In genomic region chr11:95411453-95412013, GRCm38 (mm10) we compare ENCODE assay signal across 17 mouse cellular contexts. TPM values are rescaled to one million over a fixed set of nuclear protein-coding genes. Genes with fewer than 3 reads are reported as not detected.
A peak's percentile ranks its signal among the peaks of the same experiment; 100 is the strongest.
DNase-seq lines count a peak whose midpoint lies in the region; ATAC-seq lines count a peak whose summit lies in the region.
"Had no signal": no experiment of that assay in that cellular context is flagged by ENCODE, and none has a peak within 500 bp of the region (broad histone marks: within the 10 kb centered on the region; RNA-seq: fewer than 3 reads in every experiment).

No protein-coding gene starts in this region.

- H3K4me3 ChIP-seq in embryonic facial prominence, embryonic 12.5 days: no peak overlapping the region
- H3K4me3 ChIP-seq in embryonic facial prominence, embryonic 10.5 days: no peak overlapping the region
- no peak overlapping the region for H3K4me3 ChIP-seq in intestine, embryonic 14.5 days (ENCODE audit: low read depth, low read length)
- H3K4me3 ChIP-seq in intestine, embryonic 16.5 days (ENCODE audit: low read length): no peak overlapping the region
- no peak overlapping the region for H3K4me3 ChIP-seq in macrophage (ENCODE audit: inconsistent target)
- H3K4me3 ChIP-seq: heart, embryonic 13.5 days; left cerebral cortex, adult 2 months; neural tube, embryonic 13.5 days had no signal

- H3K79me2 ChIP-seq in macrophage (ENCODE audit: inconsistent target): peaks cover 11% of the 10 kb centered on the region

- H3K36me3 ChIP-seq in embryonic facial prominence, embryonic 12.5 days: no peaks in the 10 kb centered on the region
- H3K36me3 ChIP-seq in embryonic facial prominence, embryonic 10.5 days (replicated peaks): no peaks in the 10 kb centered on the region
- no peaks in the 10 kb centered on the region for H3K36me3 ChIP-seq in intestine, embryonic 14.5 days (ENCODE audit: control insufficient read depth, insufficient read depth, low read length)
- H3K36me3 ChIP-seq in intestine, embryonic 16.5 days (ENCODE audit: control insufficient read depth, insufficient read depth, low read length): no peaks in the 10 kb centered on the region
- H3K36me3 ChIP-seq in macrophage (ENCODE audit: inconsistent target): no peaks in the 10 kb centered on the region
- H3K36me3 ChIP-seq: heart, embryonic 13.5 days; neural tube, embryonic 13.5 days had no signal

- H3K9me3 ChIP-seq in embryonic facial prominence, embryonic 12.5 days: no peaks in the 10 kb centered on the region
- H3K9me3 ChIP-seq in embryonic facial prominence, embryonic 10.5 days: no peaks in the 10 kb centered on the region
- no peaks in the 10 kb centered on the region for H3K9me3 ChIP-seq in intestine, embryonic 14.5 days (ENCODE audit: control insufficient read depth, low read length)
- no peaks in the 10 kb centered on the region for H3K9me3 ChIP-seq in intestine, embryonic 16.5 days (ENCODE audit: control insufficient read depth, low read length)
- H3K9me3 ChIP-seq: heart, embryonic 13.5 days; neural tube, embryonic 13.5 days had no signal

- H3K4me2 ChIP-seq in embryonic facial prominence, embryonic 12.5 days (replicated peaks): no peak overlapping the region
- H3K4me2 ChIP-seq in intestine, embryonic 14.5 days (ENCODE audit: low read length): no peak overlapping the region
- no peak overlapping the region for H3K4me2 ChIP-seq in intestine, embryonic 16.5 days (ENCODE audit: low read depth, low read length)
- H3K4me2 ChIP-seq: heart, embryonic 13.5 days; neural tube, embryonic 13.5 days had no signal

- no peak for DNase-seq in embryonic facial prominence, embryonic 10.5 days (ENCODE audit: low spot score)
- DNase-seq in intestine, embryonic 14.5 days (ENCODE audit: low spot score): peak; percentile 42
- peak; percentile 57 for DNase-seq in Muller cell, postnatal 12 days (ENCODE audit: inconsistent ontology term)
- DNase-seq: adrenal gland, postnatal 14 days; gastrocnemius, postnatal 14 days; liver; lung, adult 2 months; spleen, adult 18-20 months; thymus, postnatal 36 days had no signal

- peaks cover 3% of the 10 kb centered on the region; the same call in 1 of the 2 replicates for H3K27me3 ChIP-seq in embryonic facial prominence, embryonic 12.5 days
- H3K27me3 ChIP-seq in embryonic facial prominence, embryonic 10.5 days (replicated peaks; ENCODE audit: low read depth, poor library complexity, severe bottlenecking): peaks cover 13% of the 10 kb centered on the region
- no peaks in the 10 kb centered on the region for H3K27me3 ChIP-seq in intestine, embryonic 14.5 days (replicated peaks; ENCODE audit: control insufficient read depth, insufficient read depth, low read length)
- H3K27me3 ChIP-seq in intestine, embryonic 16.5 days (replicated peaks; ENCODE audit: control insufficient read depth, insufficient read depth, low read length): 0 out of 2 replicates have a peak, but pooled peaks cover 2% of the 10 kb centered on the region
- H3K27me3 ChIP-seq: heart, embryonic 13.5 days; neural tube, embryonic 13.5 days had no signal

- ATAC-seq in embryonic facial prominence, embryonic 12.5 days (ENCODE audit: insufficient number of reproducible peaks, insufficient read depth, low FRiP score, low TSS enrichment): no peak
- ATAC-seq in intestine, embryonic 14.5 days (replicated peaks; ENCODE audit: low FRiP score, low TSS enrichment, low read depth): no peak
- no peak for ATAC-seq in intestine, embryonic 16.5 days
- ATAC-seq in megakaryocyte progenitor cell, adult 5-6 weeks (replicated peaks; ENCODE audit: poor library complexity): no peak
- no peak for ATAC-seq in granulocyte monocyte progenitor cell, adult 5-6 weeks (replicated peaks; ENCODE audit: poor library complexity, severe bottlenecking)

- peaks cover 22% of the 10 kb centered on the region for H3K4me1 ChIP-seq in embryonic facial prominence, embryonic 12.5 days
- H3K4me1 ChIP-seq in embryonic facial prominence, embryonic 10.5 days: peaks cover 25% of the 10 kb centered on the region
- H3K4me1 ChIP-seq in intestine, embryonic 14.5 days (replicated peaks; ENCODE audit: control insufficient read depth, insufficient read depth, low read length): peaks cover 10% of the 10 kb centered on the region
- H3K4me1 ChIP-seq in intestine, embryonic 16.5 days (ENCODE audit: control insufficient read depth, insufficient read depth, low read length): peaks cover 9% of the 10 kb centered on the region

- H3K9ac ChIP-seq in embryonic facial prominence, embryonic 12.5 days: no peak overlapping the region
- no peak overlapping the region for H3K9ac ChIP-seq in intestine, embryonic 14.5 days (ENCODE audit: low read length)
- H3K9ac ChIP-seq in intestine, embryonic 16.5 days (ENCODE audit: low read depth, low read length): no peak overlapping the region
- H3K9ac ChIP-seq: heart, embryonic 13.5 days; neural tube, embryonic 13.5 days had no signal

- WGBS in embryonic facial prominence, embryonic 12.5 days: 35% methylated on average over 6 of the region's 6 CpGs
- 62% methylated on average over 6 of the region's 6 CpGs for WGBS in embryonic facial prominence, embryonic 10.5 days
- WGBS in intestine, embryonic 14.5 days: 75% methylated on average over 6 of the region's 6 CpGs
- 64% methylated on average over 6 of the region's 6 CpGs for WGBS in intestine, embryonic 16.5 days
- WGBS in macrophage (ENCODE audit: missing documents): 34% methylated on average over 6 of the region's 6 CpGs

- peak overlapping the region; percentile 50 for H3K27ac ChIP-seq in embryonic facial prominence, embryonic 12.5 days
- no peak overlapping the region for H3K27ac ChIP-seq in embryonic facial prominence, embryonic 10.5 days (replicated peaks)
- H3K27ac ChIP-seq in intestine, embryonic 14.5 days (ENCODE audit: low read depth): no peak overlapping the region
- H3K27ac ChIP-seq in intestine, embryonic 16.5 days (ENCODE audit: low read length): no peak overlapping the region
- peak overlapping the region; percentile 34; the same call in 1 of the 2 replicates for H3K27ac ChIP-seq in macrophage
- H3K27ac ChIP-seq: heart, embryonic 13.5 days; left cerebral cortex, adult 2 months; neural tube, embryonic 13.5 days had no signal

RNA-seq across cellular contexts. Expression of gene Spop, which starts 2.3 kb away (rescaled TPM):
- 158 and 169 TPM in 2 replicates for polyA plus RNA-seq in embryonic facial prominence, embryonic 12.5 days (2016; fragmentation: Nextera tagmentation; extraction: Ambion mirVana)
- 135 TPM in 2 replicates for polyA plus RNA-seq in embryonic facial prominence, embryonic 10.5 days (2016; fragmentation: Nextera tagmentation; extraction: Ambion mirVana)
- polyA plus RNA-seq in intestine, embryonic 14.5 days (2014; fragmentation: Nextera tagmentation; extraction: Ambion mirVana): 95.5 and 105 TPM in 2 replicates
- 104 and 127 TPM in 2 replicates for polyA plus RNA-seq in intestine, embryonic 16.5 days (2015; fragmentation: Nextera tagmentation; extraction: Ambion mirVana)
- 10 to 100 TPM; 45.3 to 93.7 (median 74.0) TPM for total RNA-seq in macrophage (2018; cell fraction: chromatin; rRNA removed)
- total RNA-seq in macrophage (2018; cell fraction: cytosol; rRNA removed): 100 to 1,000 TPM in 3 of 26 experiments, 10 to 100 TPM in 23; 70.3 to 106 (median 85.7) TPM
- 100 to 1,000 TPM in 1 of 26 experiments, 10 to 100 TPM in 25; 48.9 to 106 (median 80.9) TPM for total RNA-seq in macrophage (2018; cell fraction: nucleus; rRNA removed)
- 73.4 to 91.8 TPM (median 81.3 TPM) in 3 replicates for polyA plus RNA-seq in macrophage (2018)
- 88.9 and 102 TPM in 2 replicates for total RNA-seq in megakaryocyte progenitor cell, adult 5-6 weeks (2015)
- total RNA-seq in megakaryocyte progenitor cell, adult 5-6 weeks (2017): 60.2 and 63.3 TPM in 2 replicates
- 80.9 and 94.8 TPM in 2 replicates for total RNA-seq in granulocyte monocyte progenitor cell, adult 5-6 weeks (2014; fragmentation: Nextera tagmentation)
- total RNA-seq in granulocyte monocyte progenitor cell, adult 5-6 weeks (2017): 65.8 and 70.6 TPM in 2 replicates

RNA-seq across cellular contexts. Expression of gene Slc35b1, which starts 27.0 kb away (rescaled TPM):
- polyA plus RNA-seq in embryonic facial prominence, embryonic 12.5 days (2016; fragmentation: Nextera tagmentation; extraction: Ambion mirVana): 117 and 126 TPM in 2 replicates
- polyA plus RNA-seq in embryonic facial prominence, embryonic 10.5 days (2016; fragmentation: Nextera tagmentation; extraction: Ambion mirVana): 116 and 122 TPM in 2 replicates
- 85.2 and 90.5 TPM in 2 replicates for polyA plus RNA-seq in intestine, embryonic 14.5 days (2014; fragmentation: Nextera tagmentation; extraction: Ambion mirVana)
- polyA plus RNA-seq in intestine, embryonic 16.5 days (2015; fragmentation: Nextera tagmentation; extraction: Ambion mirVana): 116 and 117 TPM in 2 replicates
- 10 to 100 TPM; 16.2 to 71.1 (median 44.2) TPM for total RNA-seq in macrophage (2018; cell fraction: chromatin; rRNA removed)
- total RNA-seq in macrophage (2018; cell fraction: cytosol; rRNA removed): 10 to 100 TPM; 29.1 to 60.6 (median 47.8) TPM
- total RNA-seq in macrophage (2018; cell fraction: nucleus; rRNA removed): 100 to 1,000 TPM in 1 of 26 experiments, 10 to 100 TPM in 25; 34.6 to 107 (median 56.5) TPM
- 38.7 to 66.0 TPM (median 52.4 TPM) in 3 replicates for polyA plus RNA-seq in macrophage (2018)
- total RNA-seq in megakaryocyte progenitor cell, adult 5-6 weeks (2015): 82.6 and 88.6 TPM in 2 replicates
- total RNA-seq in megakaryocyte progenitor cell, adult 5-6 weeks (2017): 61.2 and 85.6 TPM in 2 replicates
- 66.6 and 71.2 TPM in 2 replicates for total RNA-seq in granulocyte monocyte progenitor cell, adult 5-6 weeks (2014; fragmentation: Nextera tagmentation)
- total RNA-seq in granulocyte monocyte progenitor cell, adult 5-6 weeks (2017): 82.3 and 85.1 TPM in 2 replicates

Comparison
In these comparisons a context has a peak if more than half of its experiments do, and no peak if none do; other contexts are left out.
1. H3K27ac ChIP-seq: peak in embryonic facial prominence, embryonic 12.5 days (single experiment) and macrophage (single experiment); none in embryonic facial prominence, embryonic 10.5 days (single experiment), intestine, embryonic 14.5 days (single experiment) and intestine, embryonic 16.5 days (single experiment).